Mouse (Mus musculus) lung, adult 2 months (tissue): Measurements from ENCODE around the gene Dgkq. TPM values are rescaled to one million over a fixed set of nuclear protein-coding genes. Genes with fewer than 3 reads are reported as not detected.

Source experiments
- DNase-seq: peaks from one replicate; pipeline ENCODE4 v3.0.0; 2022
- H3K4me1 ChIP-seq: fragments of 200-500 bp; 2 replicates; pipeline ENCODE4 v1.6.1; 2011; ENCODE audit warnings: low read length; ENCODE audit not compliant: control insufficient read depth, insufficient read depth
- H3K4me3 ChIP-seq: fragments of 200-500 bp; replicated peaks from 2 replicates; pipeline ENCODE3; 2011; ENCODE audit warnings: low read depth, mild to moderate bottlenecking, control low read depth, low read length; ENCODE audit errors: extremely low read depth
- CTCF ChIP-seq: fragments of 200-500 bp; IDR thresholded peaks from 2 replicates; pipeline ENCODE4 v1.5.1; 2011; ENCODE audit warnings: mild to moderate bottlenecking, low read length, control low read depth; ENCODE audit not compliant: insufficient read depth
- POLR2A ChIP-seq: fragments of 200-500 bp; IDR thresholded peaks from 2 replicates; pipeline ENCODE4 v1.6.1; 2011; ENCODE audit warnings: low read depth, mild to moderate bottlenecking, control low read depth, low read length, borderline replicate concordance; ENCODE audit errors: extremely low read depth
- WGBS: fragments of 180-500 bp; shearing (Covaris S2); methylation state at CpG from one replicate; pipeline ENCODE4 v1.1.7; 2018; 5-methylcytosine and 5-hydroxymethylcytosine counted together
- polyA plus RNA-seq: library from polyadenylated mRNA; depleted of rRNA; stranded (reverse); fragments of >200 nt; gene quantifications from 2 replicates; pipeline ENCODE4 v1.2.3, GENCODE M21; 2012; rRNA removed

The Dgkq gene
- 24.5 and 27.5 TPM in 2 replicates for polyA plus RNA-seq

GRCm38 (mm10) chr5:108668977-108669936, at the start of gene Dgkq:
Gene Dgkq, minus strand, starts transcription at chr5:108669672.
- TF ChIP-seq POLR2A (peak; percentile 83), CTCF (no peak; the same call in 1 of the 2 replicates)
- peak; percentile 91 for DNase-seq
- peaks cover 11% of the 10 kb centered on the region for H3K4me1 ChIP-seq
- 4% methylated on average over 43 of the region's 43 CpGs for WGBS
- H3K4me3 ChIP-seq = peak within 1 kb of the TSS; percentile 93

GRCm38 (mm10) chr5:108718051-108718450, 48.6 kb upstream of the Dgkq start:
- 60% methylated on average over 4 of the region's 4 CpGs for WGBS
- H3K4me1 ChIP-seq = peaks cover 6% of the 10 kb centered on the region
- DNase-seq = no peak
- no peak for TF ChIP-seq POLR2A
- no peak for TF ChIP-seq CTCF
- no peak overlapping the region for H3K4me3 ChIP-seq

- Histone ChIP-seq H3K4me1 (peaks cover 6% of the 10 kb centered on the region), H3K4me3 (no peak overlapping the region)
- no peak for DNase-seq
- TF ChIP-seq CTCF = no peak
- TF ChIP-seq POLR2A = no peak
- WGBS = 78% methylated on average over 1 of the region's 1 CpGs
These were observed 46.5 kb upstream of the Dgkq start for GRCm38 (mm10) chr5:108715974-108716373.

- no peak for TF ChIP-seq POLR2A
- TF ChIP-seq CTCF = no peak
- H3K4me3 ChIP-seq = no peak overlapping the region
- DNase-seq = no peak
- H3K4me1 ChIP-seq = peaks cover 6% of the 10 kb centered on the region
- WGBS = 25% methylated on average over 6 of the region's 6 CpGs
These were observed 44.7 kb upstream of the Dgkq start for GRCm38 (mm10) chr5:108714149-108714548.

GRCm38 (mm10) chr5:108713691-108714090, 44.2 kb upstream of the Dgkq start:
- no peak overlapping the region for H3K4me3 ChIP-seq
- no peak for DNase-seq
- H3K4me1 ChIP-seq = peaks cover 6% of the 10 kb centered on the region
- no peak for TF ChIP-seq CTCF
- TF ChIP-seq POLR2A = no peak

- TF ChIP-seq POLR2A (no peak), CTCF (no peak)
- 77% methylated on average over 2 of the region's 2 CpGs for WGBS
- no peak for DNase-seq
- H3K4me1 ChIP-seq = peaks cover 6% of the 10 kb centered on the region
- H3K4me3 ChIP-seq = no peak overlapping the region
These were observed 43.6 kb upstream of the Dgkq start for GRCm38 (mm10) chr5:108713096-108713495.

GRCm38 (mm10) chr5:108711968-108712367, 42.5 kb upstream of the Dgkq start:
- 78% methylated on average over 6 of the region's 6 CpGs for WGBS
- peaks cover 6% of the 10 kb centered on the region for H3K4me1 ChIP-seq
- TF ChIP-seq POLR2A = no peak
- TF ChIP-seq CTCF = no peak

GRCm38 (mm10) chr5:108708981-108709731, 39.7 kb upstream of the Dgkq start:
- peaks cover 6% of the 10 kb centered on the region for H3K4me1 ChIP-seq
- DNase-seq = no peak
- H3K4me3 ChIP-seq = no peak overlapping the region
- TF ChIP-seq POLR2A (no peak), CTCF (no peak)
- 50% methylated on average over 6 of the region's 6 CpGs for WGBS

More at GRCm38 (mm10) chr5:108711968-108712367, 42.5 kb upstream of the Dgkq start:
- DNase-seq = no peak
- H3K4me3 ChIP-seq = no peak overlapping the region

- WGBS = 97% methylated on average over 1 of the region's 1 CpGs
- Histone ChIP-seq H3K4me3 (no peak overlapping the region), H3K4me1 (no peaks in the 10 kb centered on the region; the same call in 1 of the 2 replicates)
- DNase-seq = no peak
- TF ChIP-seq POLR2A (no peak), CTCF (no peak)
These were observed 38.9 kb upstream of the Dgkq start for GRCm38 (mm10) chr5:108708419-108708818.
